Comparison of ENCODE assay signal across 24 mouse cellular contexts in the genomic region with DNA sequence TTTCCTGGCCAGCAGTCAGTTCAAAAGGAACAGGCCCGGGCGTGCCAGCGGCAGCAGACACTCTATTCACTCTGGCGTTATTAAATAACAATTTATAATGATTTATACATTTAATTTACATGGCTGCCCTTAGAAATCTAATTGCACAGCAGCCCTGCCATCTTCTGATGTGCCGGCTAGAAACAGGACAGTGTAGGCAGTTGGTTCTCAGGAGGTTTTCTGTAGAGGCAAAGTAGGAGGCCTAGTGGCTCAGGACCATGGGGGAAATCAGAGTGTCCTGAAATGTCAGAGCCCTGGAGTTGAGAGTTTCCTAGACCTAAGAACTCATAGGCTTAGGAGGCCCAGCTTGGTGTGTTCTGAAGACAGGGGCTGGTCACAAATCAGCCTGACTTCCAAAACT.
DNase-seq lines count a peak whose midpoint lies in the region; ATAC-seq and TF ChIP-seq lines count a peak whose summit lies in the region.
"Had no signal": no experiment of that assay in that cellular context is flagged by ENCODE, and none has a peak within 500 bp of the region (broad histone marks: within the 10 kb centered on the region; RNA-seq: fewer than 3 reads in every experiment).

No protein-coding gene starts in this region.

- H3K27me3 ChIP-seq in hindbrain, embryonic 15.5 days = no peaks in the 10 kb centered on the region
- no peaks in the 10 kb centered on the region for H3K27me3 ChIP-seq in hindbrain, embryonic 11.5 days (ENCODE audit: control insufficient read depth, insufficient read depth, low read length)
- no peaks in the 10 kb centered on the region for H3K27me3 ChIP-seq in midbrain, embryonic 11.5 days (ENCODE audit: control insufficient read depth, insufficient read depth, low read length)
- no peaks in the 10 kb centered on the region for H3K27me3 ChIP-seq in midbrain, embryonic 10.5 days (ENCODE audit: low read depth, poor library complexity, severe bottlenecking)
- H3K27me3 ChIP-seq in neural tube, embryonic 15.5 days (replicated peaks) = no peaks in the 10 kb centered on the region
- H3K27me3 ChIP-seq in stomach, postnatal 0 days (ENCODE audit: control insufficient read depth, insufficient read depth, low read length) = no peaks in the 10 kb centered on the region
- H3K27me3 ChIP-seq: embryonic facial prominence, embryonic 12.5 days; embryonic facial prominence, embryonic 15.5 days had no signal

- 47% methylated on average over 5 of the region's 5 CpGs for WGBS in hindbrain, embryonic 15.5 days
- whole genome bisulfite sequencing in hindbrain, embryonic 11.5 days = 75% methylated on average over 5 of the region's 5 CpGs
- WGBS in midbrain, embryonic 11.5 days = 88% methylated on average over 5 of the region's 5 CpGs
- WGBS in midbrain, embryonic 10.5 days = 92% methylated on average over 5 of the region's 5 CpGs
- 41% methylated on average over 5 of the region's 5 CpGs for WGBS in neural tube, embryonic 15.5 days
- 53% methylated on average over 5 of the region's 5 CpGs for WGBS in stomach, postnatal 0 days

- ATAC-seq in hindbrain, embryonic 15.5 days (ENCODE audit: low FRiP score, low read depth) = peak; percentile 51
- no peak for ATAC-seq in hindbrain, embryonic 11.5 days (ENCODE audit: low FRiP score)
- ATAC-seq in midbrain, embryonic 11.5 days (ENCODE audit: low FRiP score) = no peak
- peak; percentile 64 for ATAC-seq in neural tube, embryonic 15.5 days (ENCODE audit: low FRiP score)
- ATAC-seq in stomach, postnatal 0 days (ENCODE audit: low FRiP score, low TSS enrichment) = no peak
- ATAC-seq: CD4-positive, CD25-positive, alpha-beta regulatory T cell, adult 4 months; forebrain, embryonic 14.5 days; forebrain, postnatal 0 days; inflammation-experienced regulatory T-cells, adult 6 months; intestine, postnatal 0 days had no signal

- H3K4me1 ChIP-seq in hindbrain, embryonic 15.5 days (replicated peaks) = no peaks in the 10 kb centered on the region
- H3K4me1 ChIP-seq in hindbrain, embryonic 11.5 days (replicated peaks; ENCODE audit: control insufficient read depth, insufficient read depth, low read length) = no peaks in the 10 kb centered on the region
- no peaks in the 10 kb centered on the region for H3K4me1 ChIP-seq in midbrain, embryonic 11.5 days (ENCODE audit: control insufficient read depth, insufficient read depth, low read length)
- H3K4me1 ChIP-seq in midbrain, embryonic 10.5 days = no peaks in the 10 kb centered on the region
- H3K4me1 ChIP-seq in neural tube, embryonic 15.5 days = peaks cover 4% of the 10 kb centered on the region; the same call in 1 of the 2 replicates
- H3K4me1 ChIP-seq in stomach, postnatal 0 days (replicated peaks; ENCODE audit: control insufficient read depth, insufficient read depth) = peaks cover 6% of the 10 kb centered on the region; the same call in 1 of the 2 replicates
- H3K4me1 ChIP-seq: embryonic facial prominence, embryonic 15.5 days had no signal

- no peaks in the 10 kb centered on the region for H3K36me3 ChIP-seq in hindbrain, embryonic 15.5 days
- no peaks in the 10 kb centered on the region for H3K36me3 ChIP-seq in hindbrain, embryonic 11.5 days (ENCODE audit: control insufficient read depth, insufficient read depth, low read length)
- no peaks in the 10 kb centered on the region for H3K36me3 ChIP-seq in midbrain, embryonic 11.5 days (ENCODE audit: control insufficient read depth, insufficient read depth, low read length)
- no peaks in the 10 kb centered on the region for H3K36me3 ChIP-seq in midbrain, embryonic 10.5 days
- H3K36me3 ChIP-seq in neural tube, embryonic 15.5 days = no peaks in the 10 kb centered on the region
- H3K36me3 ChIP-seq in stomach, postnatal 0 days (ENCODE audit: control insufficient read depth, insufficient read depth, low read length) = no peaks in the 10 kb centered on the region
- H3K36me3 ChIP-seq: embryonic facial prominence, embryonic 12.5 days; embryonic facial prominence, embryonic 15.5 days; heart, embryonic 10.5 days; heart, embryonic 13.5 days had no signal

- no peak overlapping the region for H3K9ac ChIP-seq in hindbrain, embryonic 15.5 days
- H3K9ac ChIP-seq in hindbrain, embryonic 11.5 days (ENCODE audit: low read depth, low read length) = no peak overlapping the region
- no peak overlapping the region for H3K9ac ChIP-seq in midbrain, embryonic 11.5 days (ENCODE audit: low read length)
- H3K9ac ChIP-seq in neural tube, embryonic 15.5 days (replicated peaks) = no peak overlapping the region
- H3K9ac ChIP-seq in stomach, postnatal 0 days (ENCODE audit: low read length) = no peak overlapping the region
- H3K9ac ChIP-seq: embryonic facial prominence, embryonic 12.5 days; embryonic facial prominence, embryonic 15.5 days; forebrain, postnatal 0 days; heart, embryonic 13.5 days had no signal

- H3K27ac ChIP-seq in hindbrain, embryonic 15.5 days (replicated peaks) = no peak overlapping the region
- no peak overlapping the region for H3K27ac ChIP-seq in hindbrain, embryonic 11.5 days (ENCODE audit: low read depth, low read length)
- H3K27ac ChIP-seq in midbrain, embryonic 11.5 days (ENCODE audit: low read depth, low read length) = no peak overlapping the region
- H3K27ac ChIP-seq in midbrain, embryonic 10.5 days (replicated peaks) = no peak overlapping the region
- no peak overlapping the region for H3K27ac ChIP-seq in neural tube, embryonic 15.5 days (replicated peaks)
- peak overlapping the region; percentile 24; the same call in 1 of the 2 replicates for H3K27ac ChIP-seq in stomach, postnatal 0 days (replicated peaks)
- H3K27ac ChIP-seq: embryonic facial prominence, embryonic 12.5 days; embryonic facial prominence, embryonic 15.5 days; gastrocnemius, adult 2 months; heart, adult 2 months; heart, embryonic 10.5 days; heart, embryonic 13.5 days had no signal

- DNase-seq in hindbrain, embryonic 11.5 days (ENCODE audit: low spot score) = no peak
- peak; percentile 70 for DNase-seq in midbrain, embryonic 11.5 days (ENCODE audit: low spot score, missing footprints)
- DNase-seq in midbrain, embryonic 10.5 days (ENCODE audit: low spot score) = no peak
- no peak for DNase-seq in stomach, postnatal 0 days (ENCODE audit: low spot score)
- no peak for DNase-seq in heart, postnatal 10 days
- DNase-seq: adrenal gland, postnatal 14 days; cerebellum, adult 11 months; cerebellum, adult 2 months; cerebellum, adult 9-11 months; cerebellum, postnatal 25 days; forebrain, postnatal 0 days; gastrocnemius, adult 2 months; gastrocnemius, postnatal 36 days; heart, adult 2 months had no signal

- no peaks in the 10 kb centered on the region for H3K9me3 ChIP-seq in hindbrain, embryonic 15.5 days
- H3K9me3 ChIP-seq in hindbrain, embryonic 11.5 days (ENCODE audit: control insufficient read depth, low read length) = no peaks in the 10 kb centered on the region
- no peaks in the 10 kb centered on the region for H3K9me3 ChIP-seq in midbrain, embryonic 11.5 days (ENCODE audit: control insufficient read depth, low read length)
- no peaks in the 10 kb centered on the region for H3K9me3 ChIP-seq in midbrain, embryonic 10.5 days (replicated peaks)
- H3K9me3 ChIP-seq in neural tube, embryonic 15.5 days (replicated peaks) = no peaks in the 10 kb centered on the region
- H3K9me3 ChIP-seq in stomach, postnatal 0 days (ENCODE audit: control insufficient read depth, low read length) = no peaks in the 10 kb centered on the region
- H3K9me3 ChIP-seq: embryonic facial prominence, embryonic 12.5 days; embryonic facial prominence, embryonic 15.5 days; heart, embryonic 10.5 days; heart, embryonic 13.5 days had no signal

- TF ChIP-seq CTCF in stomach, postnatal 0 days (IDR thresholded peaks at IDR 0.05; ENCODE audit: low read depth) = no peak

- intact Hi-C loops in heart, postnatal 10 days (cut with DNase I) = no loop called here

- H3K4me2 ChIP-seq in hindbrain, embryonic 15.5 days = no peak overlapping the region
- no peak overlapping the region for H3K4me2 ChIP-seq in hindbrain, embryonic 11.5 days (replicated peaks; ENCODE audit: low read depth, low read length)
- H3K4me2 ChIP-seq in midbrain, embryonic 11.5 days = no peak overlapping the region
- no peak overlapping the region for H3K4me2 ChIP-seq in neural tube, embryonic 15.5 days
- H3K4me2 ChIP-seq in stomach, postnatal 0 days (replicated peaks; ENCODE audit: low read depth) = no peak overlapping the region
- H3K4me2 ChIP-seq: embryonic facial prominence, embryonic 12.5 days; embryonic facial prominence, embryonic 15.5 days; heart, embryonic 13.5 days had no signal

- no peak overlapping the region for H3K4me3 ChIP-seq in hindbrain, embryonic 15.5 days
- no peak overlapping the region for H3K4me3 ChIP-seq in hindbrain, embryonic 11.5 days (ENCODE audit: low read depth, low read length)
- H3K4me3 ChIP-seq in midbrain, embryonic 11.5 days (ENCODE audit: low read depth, low read length) = no peak overlapping the region
- H3K4me3 ChIP-seq in midbrain, embryonic 10.5 days = no peak overlapping the region
- no peak overlapping the region for H3K4me3 ChIP-seq in neural tube, embryonic 15.5 days (replicated peaks)
- no peak overlapping the region for H3K4me3 ChIP-seq in stomach, postnatal 0 days (ENCODE audit: low read depth, low read length)
- H3K4me3 ChIP-seq: embryonic facial prominence, embryonic 12.5 days; embryonic facial prominence, embryonic 15.5 days; gastrocnemius, adult 2 months; heart, adult 2 months; heart, embryonic 10.5 days; heart, embryonic 13.5 days had no signal

- no peak for TF ChIP-seq EP300 in stomach, postnatal 0 days (optimal IDR thresholded peaks at IDR 0.05)

Comparison
In these comparisons a context has a peak if more than half of its experiments do, and no peak if none do; other contexts are left out.
1. ATAC-seq: peak in hindbrain, embryonic 15.5 days (single experiment) and neural tube, embryonic 15.5 days (single experiment); none in hindbrain, embryonic 11.5 days (single experiment), midbrain, embryonic 11.5 days (single experiment) and stomach, postnatal 0 days (single experiment).